Mouse (Mus musculus): ENCODE measurements around the gene Zzz3. TPM values are rescaled to one million over a fixed set of nuclear protein-coding genes. Genes with fewer than 3 reads are reported as not detected.

Gene Zzz3
- 37.3 and 45.0 TPM in 2 replicates for total RNA-seq (2021)
- long read RNA-seq, full-length matches to known transcripts, result 18 of 32 reads
- long read RNA-seq, partial matches to known transcripts, result 3 of 32 reads
- long read RNA-seq, other reads (novel, unspliced or antisense), result 11 of 32 reads

DNA sequence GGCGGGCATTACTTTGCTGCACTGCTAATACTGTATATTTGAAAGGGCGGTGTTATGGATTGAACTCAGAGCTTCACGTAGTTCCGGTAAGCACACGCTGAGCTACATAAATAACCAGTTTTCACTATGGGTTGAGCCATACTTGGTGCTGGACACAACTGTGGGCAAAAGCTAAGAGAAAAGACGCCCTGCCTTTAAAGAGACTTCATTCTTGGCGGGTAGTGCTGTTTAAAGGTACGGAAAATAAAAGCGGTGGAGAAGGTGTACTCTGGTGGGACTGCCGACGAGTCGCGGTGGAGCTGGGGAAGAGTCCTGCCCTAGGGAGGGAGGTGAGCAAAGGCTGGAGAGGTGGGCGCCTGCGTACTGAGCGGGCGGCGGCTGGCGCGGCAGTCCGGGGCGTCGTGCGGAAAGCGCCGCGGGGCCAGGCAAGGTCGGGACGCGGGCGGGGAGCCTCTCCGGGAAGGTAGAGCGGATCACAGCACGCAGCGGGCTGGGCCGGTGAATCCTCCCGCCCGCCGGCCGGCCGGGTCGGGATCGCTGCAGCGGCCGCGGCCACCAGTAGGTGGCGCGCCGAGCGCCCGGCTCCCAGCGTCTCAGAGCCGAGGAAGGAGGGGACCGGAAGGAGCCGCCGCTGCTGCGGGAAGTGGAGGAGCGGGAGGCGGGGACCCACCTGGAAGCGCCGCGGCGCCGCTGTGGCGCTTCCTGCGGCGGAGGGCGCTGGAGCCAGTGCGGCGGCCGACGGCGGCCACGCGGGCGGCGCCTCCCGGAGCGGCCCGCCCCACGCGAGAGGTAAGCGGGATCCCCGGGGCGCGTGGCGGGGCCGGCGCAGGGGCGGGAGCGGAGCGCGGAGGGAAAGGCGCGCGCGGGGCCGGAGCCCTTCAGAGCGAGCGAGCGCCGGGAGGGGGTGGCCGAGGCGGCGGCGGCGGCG, at the start of gene Zzz3:
Gene Zzz3 (plus strand): TSS at position 124 of the 928 bp plus-strand sequence.
- DNase-seq, result peak; percentile 93

DNA sequence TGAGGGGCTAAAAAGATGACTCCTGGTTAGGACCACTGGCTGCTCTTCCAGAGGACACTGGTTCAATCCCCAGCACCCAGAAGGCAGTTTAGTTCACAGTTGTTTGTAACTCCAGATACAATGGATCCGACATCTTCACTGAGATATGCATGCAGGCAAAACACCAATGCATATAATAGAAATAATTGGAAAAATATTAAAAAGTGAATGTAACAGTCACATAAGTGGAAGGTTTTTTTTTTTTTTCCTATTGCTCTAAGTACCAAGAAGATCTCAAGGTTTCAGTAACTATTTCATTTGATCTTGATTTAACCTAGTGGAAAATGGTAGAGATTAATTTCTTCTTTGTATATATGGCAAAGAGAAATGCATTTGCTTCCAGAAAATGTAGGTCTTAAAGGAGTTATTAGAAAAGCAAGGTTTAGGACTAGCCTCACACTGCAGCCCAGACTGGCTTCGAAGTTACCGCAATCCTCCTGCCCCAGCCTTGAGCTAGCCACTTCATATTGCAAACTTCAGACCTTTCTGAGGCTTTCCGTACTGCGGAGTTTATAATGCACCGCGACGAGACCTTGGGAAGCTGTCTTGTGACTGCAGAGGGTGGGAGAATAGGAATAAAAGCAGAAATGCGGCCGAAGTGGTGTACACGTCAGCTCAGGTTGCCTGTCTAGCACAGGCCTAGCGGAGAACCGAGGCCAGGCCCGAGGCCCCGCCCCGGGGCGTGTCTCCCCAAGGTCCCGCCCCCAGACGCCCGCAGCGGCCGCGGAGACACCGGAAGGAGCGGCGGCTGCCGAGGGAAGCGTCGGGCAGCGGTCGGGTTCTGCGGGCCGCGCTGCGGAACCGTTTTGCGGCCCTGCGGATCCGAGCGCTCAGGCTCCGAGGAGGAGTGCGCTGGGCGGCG, 49.3 kb upstream of the Zzz3 start, which contains the start of gene Usp33:
Gene Usp33 (plus strand): TSS at position 747 of the 901 bp plus-strand sequence.
- peak; percentile 96 for DNase-seq

DNA sequence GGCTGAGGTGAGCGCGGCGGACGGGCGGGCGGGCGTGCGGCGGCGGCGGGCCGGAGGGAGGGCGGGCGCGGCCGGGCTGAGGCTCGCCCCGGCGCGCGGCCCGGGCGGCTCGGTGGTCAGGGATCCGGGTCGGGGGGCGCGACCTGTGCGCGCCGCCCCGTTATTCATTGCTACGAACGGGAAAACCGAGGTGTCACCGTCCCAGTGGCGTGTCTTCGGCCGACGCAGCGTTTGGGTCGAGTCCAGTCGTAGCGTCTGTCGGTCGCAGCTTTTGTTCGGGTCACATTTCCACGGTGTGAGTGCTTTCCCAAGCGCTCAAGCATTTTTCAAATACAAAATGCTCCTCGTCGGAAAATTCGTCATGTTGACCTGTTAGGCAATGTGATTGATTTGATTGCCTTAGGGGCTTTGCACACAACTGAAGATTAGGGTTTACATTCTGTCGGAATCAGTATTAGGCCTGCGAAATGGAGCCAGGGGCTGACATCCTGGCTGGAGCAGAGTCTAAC, 48.6 kb upstream of the Zzz3 start:
- peak; percentile 56 for DNase-seq

- no peak for DNase-seq
Observed at GRCm38 (mm10) chr3:152347227-152347626, 48.0 kb upstream of the Zzz3 start.

GRCm38 (mm10) chr3:152348011-152348830, 47.1 kb upstream of the Zzz3 start:
- DNase-seq, result no peak

DNA sequence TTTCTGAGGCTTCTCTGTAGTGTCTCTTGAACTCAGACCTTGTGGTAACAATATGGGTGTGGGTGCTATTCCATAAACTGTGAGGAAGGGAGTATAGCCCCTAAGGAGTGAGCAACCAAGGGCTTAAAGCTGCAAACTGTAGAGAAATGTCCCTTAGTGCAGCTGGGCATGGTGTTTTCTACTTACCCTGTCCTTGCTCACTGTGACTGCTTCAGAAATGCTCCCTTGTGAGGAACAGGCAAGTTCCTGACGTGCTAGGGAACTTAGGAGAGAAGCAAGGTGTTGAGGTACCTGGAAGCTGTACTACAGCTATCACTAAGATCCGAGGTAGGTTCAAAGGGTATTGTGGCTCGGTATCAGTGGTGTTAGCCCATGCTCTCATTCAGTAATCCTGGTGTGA, 44.8 kb upstream of the Zzz3 start:
- DNase-seq, result no peak

DNA sequence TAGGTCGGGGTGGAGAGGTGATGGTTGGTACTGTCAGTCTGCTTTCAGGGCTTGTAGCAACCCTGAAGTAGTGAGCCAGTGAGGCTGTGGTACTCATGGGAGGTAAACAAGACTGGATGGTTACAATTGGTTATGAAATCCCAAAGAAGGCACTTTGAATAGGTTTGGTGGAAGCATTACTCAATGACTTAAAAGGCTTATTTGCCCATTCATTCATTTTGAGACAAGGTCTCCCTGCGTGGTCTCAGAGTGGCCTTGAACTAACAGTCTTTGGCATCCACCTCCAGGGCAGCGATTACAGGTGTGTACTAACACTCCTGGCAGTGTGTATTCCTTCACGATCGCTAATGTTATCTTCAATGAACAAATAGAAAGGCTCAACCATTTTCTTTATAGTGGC, 44.3 kb upstream of the Zzz3 start:
- no peak for DNase-seq

GRCm38 (mm10) chr3:152352289-152352688, 43.0 kb upstream of the Zzz3 start:
- no peak for DNase-seq

GRCm38 (mm10) chr3:152353434-152354177, 41.7 kb upstream of the Zzz3 start:
- DNase-seq, result no peak

GRCm38 (mm10) chr3:152355361-152355760, 39.9 kb upstream of the Zzz3 start:
- DNase-seq, result peak; percentile 30

GRCm38 (mm10) chr3:152356751-152357150, 38.5 kb upstream of the Zzz3 start:
- no peak for DNase-seq

DNA sequence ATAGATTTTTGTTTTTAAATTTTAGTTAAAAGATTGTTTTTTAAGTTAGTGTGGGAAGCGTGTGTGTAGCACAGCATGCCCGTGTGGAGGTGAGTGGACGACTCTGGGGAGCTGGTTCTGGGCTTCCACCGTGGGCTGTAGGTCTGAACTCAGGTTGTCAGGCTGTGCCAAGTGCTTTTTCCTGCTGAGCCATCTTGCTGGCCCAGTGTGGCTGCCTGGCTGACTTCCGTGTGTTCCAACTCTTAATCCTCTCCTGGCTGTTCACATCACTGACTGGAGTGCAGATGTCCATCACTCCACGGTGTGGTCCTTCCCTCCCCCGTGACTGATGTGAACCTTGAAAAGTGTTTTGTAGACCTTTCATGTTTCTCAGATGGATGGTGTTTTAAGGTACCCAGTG, 36.1 kb upstream of the Zzz3 start:
- no peak for DNase-seq

DNA sequence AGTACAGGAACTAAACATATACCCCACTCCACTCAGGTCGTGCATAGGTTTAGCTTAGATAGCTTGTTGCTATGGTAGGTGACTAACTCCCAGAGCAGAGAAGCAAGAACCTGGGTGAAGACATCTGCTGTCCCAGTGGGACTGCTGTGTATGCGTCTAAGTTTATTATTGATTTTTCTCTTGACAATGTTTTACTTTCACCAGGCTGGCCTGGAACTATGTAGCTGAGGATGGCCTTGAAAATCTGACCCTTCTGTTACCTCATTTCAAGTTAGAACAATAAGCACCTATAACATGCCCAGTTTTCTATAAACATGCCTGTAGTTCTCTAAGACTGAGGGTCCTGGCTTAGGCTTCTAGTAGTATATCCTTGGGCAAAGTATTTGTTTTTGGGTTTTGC, 31.1 kb upstream of the Zzz3 start:
- no peak for DNase-seq

DNA sequence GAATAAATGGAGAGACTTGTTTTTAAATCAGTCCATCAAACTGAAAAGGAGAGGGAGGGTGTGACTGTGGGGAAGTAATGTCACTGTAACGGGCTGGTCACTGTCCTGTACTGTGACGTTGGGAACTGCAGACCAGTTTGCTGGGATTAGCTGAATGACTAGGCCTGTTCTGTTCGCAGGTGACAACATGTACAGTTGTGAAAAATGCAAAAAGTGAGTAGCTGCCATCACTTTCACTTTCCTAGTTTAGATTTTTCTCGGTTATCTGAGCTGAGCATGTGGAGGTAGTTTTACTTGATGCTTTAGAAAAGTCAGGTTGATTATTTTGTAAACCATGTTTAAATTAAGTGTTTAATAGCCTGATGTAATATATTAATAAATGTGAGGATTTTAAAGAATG, 19.2 kb upstream of the Zzz3 start:
- DNase-seq, result no peak

- no peak for DNase-seq
Observed at GRCm38 (mm10) chr3:152384106-152384505, 11.2 kb upstream of the Zzz3 start.

DNA sequence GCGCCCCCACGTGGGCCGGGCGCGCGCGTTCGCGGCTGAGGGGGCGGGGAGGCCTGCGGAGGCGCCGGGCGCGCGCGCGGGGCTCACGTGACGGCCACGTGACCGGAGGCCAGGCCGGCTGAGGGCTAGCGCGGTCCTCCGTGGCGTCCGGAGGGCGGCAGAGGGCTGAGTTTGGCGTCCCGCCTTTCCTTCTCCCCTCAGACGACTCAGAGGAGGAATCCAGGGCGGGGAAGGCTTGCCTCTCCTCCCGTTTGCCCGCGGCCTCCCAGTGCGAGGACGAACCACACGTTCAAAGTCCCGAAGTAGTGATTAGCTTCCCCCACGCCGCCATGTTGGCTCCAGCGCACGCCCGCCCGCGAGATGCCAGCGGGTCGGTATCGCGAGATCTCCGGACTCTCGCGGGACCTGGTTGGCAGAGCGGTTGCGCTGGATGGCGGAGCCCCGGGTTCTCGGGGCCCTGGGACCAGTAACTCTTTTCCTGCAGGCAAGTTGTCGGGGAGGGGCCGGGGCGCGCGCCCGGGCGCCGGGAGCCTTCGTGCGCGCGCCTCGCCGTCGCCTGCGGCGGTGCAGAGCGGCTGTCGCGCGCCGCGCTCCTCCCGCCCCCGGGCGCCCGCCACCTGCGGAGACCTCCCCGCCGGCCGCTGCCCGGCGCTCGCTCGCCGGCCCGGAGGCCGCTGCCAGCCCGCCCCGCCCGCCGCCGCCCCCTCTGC, 1.2 kb downstream of the Zzz3 start:
- peak; percentile 98 for DNase-seq

DNA sequence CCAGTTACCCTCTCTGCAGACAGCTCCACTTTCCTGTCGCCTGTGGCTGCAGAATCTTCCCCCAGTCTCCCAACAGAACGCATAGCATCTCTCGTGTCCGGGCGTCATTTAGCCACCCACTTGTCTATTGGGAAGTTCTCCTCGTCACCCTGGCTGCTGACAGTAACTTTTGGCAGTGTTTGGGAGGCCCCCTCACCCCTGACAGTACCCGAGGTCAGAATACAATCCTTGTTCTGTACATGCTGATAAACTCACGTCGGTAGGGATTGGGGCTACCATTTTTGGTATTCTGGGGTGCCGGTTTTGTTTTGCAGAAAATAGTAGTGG, 1.7 kb downstream of the Zzz3 start:
- DNase-seq, result no peak

DNA sequence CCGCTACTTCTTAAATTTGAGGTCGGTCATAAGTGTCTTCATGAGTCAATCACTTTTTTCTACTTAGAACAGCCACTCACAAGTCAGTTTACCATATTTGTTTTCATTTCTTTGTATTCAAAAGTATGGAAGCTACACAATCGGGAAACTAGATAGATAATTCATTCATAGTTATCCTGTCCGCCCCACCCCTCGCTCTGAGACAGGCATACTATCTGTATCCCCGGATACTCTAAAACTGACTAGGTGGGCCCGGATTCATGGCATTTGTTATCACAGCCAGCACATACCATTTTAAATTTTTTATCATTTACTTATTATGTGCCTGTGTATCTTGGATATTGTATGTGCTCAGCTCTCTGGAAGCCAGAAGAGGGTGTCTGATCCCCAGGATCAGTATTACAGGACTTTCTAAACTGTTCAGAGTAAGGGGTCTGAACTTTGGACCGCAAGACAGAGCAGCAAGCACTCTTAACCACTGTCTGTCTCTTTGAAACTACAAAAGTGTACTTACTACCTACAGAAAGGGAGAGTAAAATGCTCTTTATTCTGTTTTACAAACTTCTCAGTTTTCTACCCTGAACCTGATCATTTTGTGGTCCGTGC, 2.2 kb downstream of the Zzz3 start:
- no peak for DNase-seq

GRCm38 (mm10) chr3:152400441-152400840, 5.2 kb downstream of the Zzz3 start:
- no peak for DNase-seq

- no peak for DNase-seq
Observed at GRCm38 (mm10) chr3:152400875-152401274, 5.6 kb downstream of the Zzz3 start.
